Mouse (Mus musculus): Measurements from ENCODE around the gene Prss16. TPM values are rescaled to one million over a fixed set of nuclear protein-coding genes. Genes with fewer than 3 reads are reported as not detected.

The Prss16 gene
- polyA plus RNA-seq, 1 experiment, result 0.81 TPM

- TF ChIP-seq FLI1 (IDR thresholded peaks at IDR 0.05; ENCODE audit: low read length) (no peak), GATA1 (IDR thresholded peaks at IDR 0.05; ENCODE audit: borderline replicate concordance, low read length) (no peak)
- H3K4me1 ChIP-seq, result peaks cover 29% of the 10 kb centered on the region
- H3K36me3 ChIP-seq (replicated peaks; ENCODE audit: low read length), result no peaks in the 10 kb centered on the region
- H3K9me3 ChIP-seq, result no peaks in the 10 kb centered on the region
- H3K27me3 ChIP-seq (replicated peaks), result peaks cover 5% of the 10 kb centered on the region
- peak overlapping the region; percentile 94 for H3K4me3 ChIP-seq (replicated peaks)
Observed at GRCm38 (mm10) chr13:22019934-22020835, 10.6 kb upstream of the Prss16 start.

DNA sequence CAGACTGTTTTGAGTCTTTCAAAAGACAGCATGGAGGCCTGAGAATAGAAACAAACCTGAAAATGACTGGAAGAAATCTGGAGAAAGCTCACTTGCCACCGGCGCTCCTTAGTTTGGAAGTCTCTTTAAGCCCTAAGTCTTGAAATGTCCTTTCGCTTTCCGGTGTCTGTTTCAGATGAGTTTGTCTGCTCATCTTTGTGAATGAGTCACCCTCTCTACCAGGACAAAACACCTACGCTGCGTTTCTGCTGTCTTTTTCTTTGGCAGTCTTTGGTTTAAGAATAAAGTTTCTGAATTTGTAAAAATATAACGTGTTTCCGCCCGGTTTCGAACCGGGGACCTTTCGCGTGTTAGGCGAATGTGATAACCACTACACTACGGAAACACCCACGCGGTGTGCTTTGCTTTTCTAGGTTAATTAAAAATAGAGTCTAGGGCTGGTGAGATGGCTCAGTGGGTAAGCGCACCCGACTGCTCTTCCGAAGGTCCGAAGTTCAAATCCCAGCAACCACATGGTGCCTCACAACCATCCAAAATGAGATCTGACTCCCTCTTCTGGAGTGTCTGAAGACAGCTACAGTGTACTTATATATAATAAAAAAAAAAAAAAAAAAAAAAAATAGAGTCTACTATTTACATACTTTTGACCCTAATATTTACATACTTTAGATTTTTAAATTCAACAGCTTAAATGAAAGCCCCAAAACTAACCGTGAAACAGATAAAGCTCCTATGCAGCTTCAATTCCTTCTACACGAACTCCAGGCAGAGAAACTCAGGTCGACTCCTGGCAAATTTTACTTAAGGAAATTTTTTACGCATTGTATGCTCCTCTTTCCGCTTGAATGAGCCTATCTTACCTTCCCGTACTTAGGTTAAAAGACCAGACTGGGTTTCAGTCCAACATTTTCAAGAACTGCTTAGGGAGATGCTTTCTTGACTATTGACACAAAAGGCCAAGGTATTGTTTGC, 6.2 kb upstream of the Prss16 start:
- no peaks in the 10 kb centered on the region for H3K9me3 ChIP-seq
- H3K4me3 ChIP-seq (replicated peaks), result peak overlapping the region; percentile 86
- H3K27me3 ChIP-seq (replicated peaks), result peaks cover 40% of the 10 kb centered on the region
- TF ChIP-seq FLI1 (IDR thresholded peaks at IDR 0.05; ENCODE audit: low read length) (no peak), GATA1 (IDR thresholded peaks at IDR 0.05; ENCODE audit: borderline replicate concordance, low read length) (no peak)
- H3K36me3 ChIP-seq (replicated peaks; ENCODE audit: low read length), result no peaks in the 10 kb centered on the region
- peaks cover 39% of the 10 kb centered on the region for H3K4me1 ChIP-seq

DNA sequence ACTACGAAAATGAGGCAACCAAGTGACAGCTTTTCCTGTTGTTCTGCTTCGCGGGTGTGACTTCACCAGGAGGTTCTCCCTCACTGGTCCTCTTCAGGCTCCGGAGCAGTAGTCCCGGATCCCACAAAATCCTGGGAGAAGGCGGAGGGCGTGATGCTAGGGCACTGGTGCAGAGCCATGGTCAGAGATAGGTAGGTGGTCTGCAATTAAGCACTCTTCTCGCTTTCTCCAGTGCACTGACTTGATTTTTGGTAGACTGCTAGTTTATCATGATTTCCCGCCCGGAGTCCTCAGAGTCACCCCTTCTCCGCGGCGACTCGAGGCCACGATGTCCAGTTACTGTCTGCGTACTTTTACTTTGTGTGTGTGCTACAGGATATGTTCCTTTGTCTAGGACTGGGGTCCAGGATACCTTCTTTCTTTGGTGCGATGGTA, 4.9 kb upstream of the Prss16 start:
- Histone ChIP-seq H3K36me3 (replicated peaks; ENCODE audit: low read length) (no peaks in the 10 kb centered on the region), H3K27me3 (replicated peaks) (peaks cover 51% of the 10 kb centered on the region), H3K9me3 (no peaks in the 10 kb centered on the region), H3K4me1 (peaks cover 41% of the 10 kb centered on the region), H3K4me3 (replicated peaks) (peak overlapping the region; percentile 87)
- TF ChIP-seq GATA1 (IDR thresholded peaks at IDR 0.05; ENCODE audit: borderline replicate concordance, low read length), result no peak
- no peak for TF ChIP-seq FLI1 (IDR thresholded peaks at IDR 0.05; ENCODE audit: low read length)

DNA sequence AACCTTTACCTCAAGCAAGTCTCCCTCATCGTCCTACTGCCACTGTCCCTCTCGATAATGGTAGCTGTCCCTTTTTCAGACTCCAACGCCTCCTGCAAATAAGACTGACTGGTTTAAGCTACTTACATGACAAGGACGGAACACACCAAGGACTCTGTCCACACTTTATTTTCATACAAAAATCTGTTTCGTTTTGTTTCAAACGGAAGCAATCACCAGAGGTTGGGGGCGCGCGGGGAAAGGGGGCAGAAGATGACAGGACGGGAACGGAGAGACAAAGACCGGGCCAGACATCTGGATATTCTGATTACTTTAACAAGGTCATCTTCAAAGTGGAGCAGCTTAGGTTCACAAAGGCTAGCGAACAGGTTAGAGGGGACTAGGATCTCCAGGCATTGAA, 4.2 kb upstream of the Prss16 start:
- peak overlapping the region; percentile 76 for H3K4me3 ChIP-seq (replicated peaks)
- no peak for TF ChIP-seq FLI1 (IDR thresholded peaks at IDR 0.05; ENCODE audit: low read length)
- TF ChIP-seq GATA1 (IDR thresholded peaks at IDR 0.05; ENCODE audit: borderline replicate concordance, low read length), result no peak
- H3K27me3 ChIP-seq (replicated peaks), result peaks cover 58% of the 10 kb centered on the region
- H3K36me3 ChIP-seq (replicated peaks; ENCODE audit: low read length), result no peaks in the 10 kb centered on the region
- H3K4me1 ChIP-seq, result peaks cover 45% of the 10 kb centered on the region
- H3K9me3 ChIP-seq, result no peaks in the 10 kb centered on the region

- TF ChIP-seq GATA1 (IDR thresholded peaks at IDR 0.05; ENCODE audit: borderline replicate concordance, low read length), result no peak
- TF ChIP-seq FLI1 (IDR thresholded peaks at IDR 0.05; ENCODE audit: low read length), result no peak
- H3K4me3 ChIP-seq (replicated peaks), result no peak overlapping the region
- H3K27me3 ChIP-seq (replicated peaks), result peaks cover 90% of the 10 kb centered on the region
- H3K9me3 ChIP-seq, result no peaks in the 10 kb centered on the region
- H3K36me3 ChIP-seq (replicated peaks; ENCODE audit: low read length), result no peaks in the 10 kb centered on the region
- H3K4me1 ChIP-seq, result peaks cover 52% of the 10 kb centered on the region
Observed at GRCm38 (mm10) chr13:22008707-22009106, 835 bp downstream of the Prss16 start.

- H3K4me3 ChIP-seq (replicated peaks), result no peak overlapping the region
- peaks cover 85% of the 10 kb centered on the region for H3K27me3 ChIP-seq (replicated peaks)
- no peak for TF ChIP-seq GATA1 (IDR thresholded peaks at IDR 0.05; ENCODE audit: borderline replicate concordance, low read length)
- TF ChIP-seq FLI1 (IDR thresholded peaks at IDR 0.05; ENCODE audit: low read length), result no peak
Observed at GRCm38 (mm10) chr13:22007872-22008271, 1.7 kb downstream of the Prss16 start.

GRCm38 (mm10) chr13:22007121-22007510, 2.4 kb downstream of the Prss16 start:
- Histone ChIP-seq H3K36me3 (replicated peaks; ENCODE audit: low read length) (no peaks in the 10 kb centered on the region), H3K4me3 (replicated peaks) (peak overlapping the region; percentile 92), H3K9me3 (no peaks in the 10 kb centered on the region), H3K27me3 (replicated peaks) (peaks cover 79% of the 10 kb centered on the region), H3K4me1 (peaks cover 65% of the 10 kb centered on the region)
- no peak for TF ChIP-seq FLI1 (IDR thresholded peaks at IDR 0.05; ENCODE audit: low read length)
- TF ChIP-seq GATA1 (IDR thresholded peaks at IDR 0.05; ENCODE audit: borderline replicate concordance, low read length), result no peak

More at GRCm38 (mm10) chr13:22007872-22008271, 1.7 kb downstream of the Prss16 start:
- H3K4me1 ChIP-seq, result peaks cover 57% of the 10 kb centered on the region
- no peaks in the 10 kb centered on the region for H3K36me3 ChIP-seq (replicated peaks; ENCODE audit: low read length)
- H3K9me3 ChIP-seq, result no peaks in the 10 kb centered on the region

GRCm38 (mm10) chr13:22006334-22007120, 3.0 kb downstream of the Prss16 start:
- TF ChIP-seq FLI1 (IDR thresholded peaks at IDR 0.05; ENCODE audit: low read length), result no peak
- TF ChIP-seq GATA1 (IDR thresholded peaks at IDR 0.05; ENCODE audit: borderline replicate concordance, low read length), result no peak
- H3K9me3 ChIP-seq, result no peaks in the 10 kb centered on the region
- peaks cover 76% of the 10 kb centered on the region for H3K27me3 ChIP-seq (replicated peaks)
- H3K4me1 ChIP-seq, result peaks cover 71% of the 10 kb centered on the region
- H3K36me3 ChIP-seq (replicated peaks; ENCODE audit: low read length), result no peaks in the 10 kb centered on the region
- peak overlapping the region; percentile 92 for H3K4me3 ChIP-seq (replicated peaks)

Measured in megakaryocyte, embryonic 14.5 days (primary cell).